Mouse (Mus musculus): ENCODE results near the gene Nsun2. TPM values are rescaled to one million over a fixed set of nuclear protein-coding genes. Genes with fewer than 3 reads are reported as not detected.
A peak's percentile ranks its signal among the peaks of the same experiment; 100 is the strongest.

The Nsun2 gene
- polyA plus RNA-seq, 1 experiment from 2014 or later: 82.8 TPM

DNA sequence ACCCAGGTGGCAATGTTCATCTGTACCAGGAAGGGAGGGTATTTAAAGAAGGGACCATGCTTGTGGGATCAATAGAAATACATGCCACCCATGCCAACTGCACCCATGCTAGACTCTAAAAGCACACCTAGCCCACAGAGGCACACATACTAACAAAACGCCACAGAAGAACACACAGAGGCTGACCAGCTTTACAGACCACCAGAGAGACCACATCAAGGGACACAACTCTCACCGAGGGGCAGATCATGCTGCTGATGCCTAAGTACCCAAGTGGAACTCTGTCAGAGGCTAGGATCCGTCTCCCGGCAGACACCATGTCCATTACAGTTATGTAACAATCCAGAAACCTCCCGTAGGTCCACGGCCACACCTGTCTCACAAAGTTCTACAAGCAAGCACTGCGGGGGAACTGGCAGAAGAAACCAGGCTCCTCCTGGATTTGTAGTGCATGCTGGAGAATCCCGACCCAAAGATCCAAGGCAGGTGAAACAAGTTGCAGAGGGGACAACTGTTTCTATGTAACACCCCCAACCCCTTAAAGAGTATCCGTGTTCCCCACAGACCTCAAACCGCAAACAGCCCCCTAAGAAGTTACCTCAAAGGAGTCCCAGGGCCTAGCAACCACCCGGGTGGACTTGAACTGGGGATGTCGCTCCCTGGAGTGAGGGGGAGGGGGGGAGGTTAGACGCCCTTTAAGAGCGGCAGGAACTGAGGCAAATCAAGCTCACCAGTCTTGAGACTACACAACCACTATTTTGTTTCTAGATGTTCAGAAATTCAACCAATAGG lies 1.2 kb upstream of the Nsun2 start:
- WGBS: 19% methylated on average over 14 of the region's 14 CpGs
- peak overlapping the region; percentile 90 for H3K4me3 ChIP-seq (replicated peaks; ENCODE audit: low read depth, low read length)
- ATAC-seq (ENCODE audit: low FRiP score, low TSS enrichment) (no peak), DNase-seq (no peak)
- H3K4me1 ChIP-seq (ENCODE audit: control insufficient read depth, insufficient read depth, low read length): peaks cover 38% of the 10 kb centered on the region
- H3K27me3 ChIP-seq (ENCODE audit: control insufficient read depth, insufficient read depth, low read length): no peaks in the 10 kb centered on the region
- no peak overlapping the region for H3K27ac ChIP-seq (replicated peaks; ENCODE audit: low read depth, low read length)
- H3K4me2 ChIP-seq (ENCODE audit: low read length): peak overlapping the region; percentile 95
- H3K36me3 ChIP-seq (ENCODE audit: control insufficient read depth, insufficient read depth, low read length): no peaks in the 10 kb centered on the region
- no peaks in the 10 kb centered on the region for H3K9me3 ChIP-seq (ENCODE audit: control insufficient read depth, low read length)
- H3K9ac ChIP-seq (replicated peaks; ENCODE audit: low read length): peak overlapping the region; percentile 88

DNA sequence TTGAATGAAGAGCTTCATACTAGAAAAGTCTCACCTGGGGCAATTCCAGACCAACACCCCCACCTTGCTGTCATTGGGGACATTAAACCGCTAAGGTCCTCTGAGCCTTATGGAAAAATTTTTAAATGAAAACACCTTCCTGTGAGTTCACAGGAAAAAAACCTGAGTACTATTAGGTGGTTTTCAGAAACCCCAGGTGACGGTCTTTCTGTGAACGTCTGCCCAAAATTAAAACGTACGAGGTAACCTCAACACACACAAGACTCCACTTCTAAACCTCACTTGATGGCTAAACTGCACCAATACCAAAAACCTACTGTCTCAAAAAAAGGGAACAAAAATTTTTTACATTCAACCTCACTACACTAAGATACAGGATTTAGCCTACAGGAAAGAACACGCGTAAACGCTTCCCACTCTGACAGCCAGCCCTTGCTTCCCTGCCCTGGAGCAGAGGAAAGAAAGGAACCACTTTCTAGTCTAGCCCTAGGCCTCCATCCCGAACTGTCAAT lies 597 bp upstream of the Nsun2 start:
- DNase-seq: no peak
- Histone ChIP-seq H3K4me2 (ENCODE audit: low read length) (peak overlapping the region; percentile 95), H3K36me3 (ENCODE audit: control insufficient read depth, insufficient read depth, low read length) (no peaks in the 10 kb centered on the region), H3K9me3 (ENCODE audit: control insufficient read depth, low read length) (no peaks in the 10 kb centered on the region), H3K27me3 (ENCODE audit: control insufficient read depth, insufficient read depth, low read length) (no peaks in the 10 kb centered on the region), H3K4me1 (ENCODE audit: control insufficient read depth, insufficient read depth, low read length) (peaks cover 38% of the 10 kb centered on the region), H3K9ac (replicated peaks; ENCODE audit: low read length) (peak overlapping the region; percentile 88), H3K27ac (replicated peaks; ENCODE audit: low read depth, low read length) (peak overlapping the region; percentile 96), H3K4me3 (replicated peaks; ENCODE audit: low read depth, low read length) (peak overlapping the region; percentile 90)
- WGBS: under 1% methylated on average over 9 of the region's 9 CpGs
- no peak for ATAC-seq (ENCODE audit: low FRiP score, low TSS enrichment)

DNA sequence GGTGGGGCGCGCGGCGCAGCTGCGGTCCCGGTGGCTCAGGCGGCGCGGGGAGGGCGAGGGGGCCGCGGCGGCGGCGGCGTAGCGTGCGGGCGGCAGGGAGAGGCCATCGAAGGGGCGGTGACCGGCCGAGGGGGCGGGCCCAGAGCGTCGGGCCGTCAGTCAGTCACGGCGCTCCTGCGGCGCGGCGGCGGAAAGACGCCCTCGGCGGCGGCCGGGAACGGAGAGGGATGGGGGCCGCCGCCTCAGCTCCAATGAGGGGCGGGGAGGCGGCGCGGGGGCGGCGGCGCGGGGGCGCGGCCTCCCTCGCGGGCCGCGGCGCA lies 748 bp downstream of the Nsun2 start, which contains the start of gene Tent4a:
Gene Tent4a, minus strand, starts transcription at position 284 of the 320 bp plus-strand sequence.
- H3K9me3 ChIP-seq (ENCODE audit: control insufficient read depth, low read length): no peaks in the 10 kb centered on the region
- peak within 1 kb of the TSS; percentile 88 for H3K9ac ChIP-seq (replicated peaks; ENCODE audit: low read length)
- H3K27ac ChIP-seq (replicated peaks; ENCODE audit: low read depth, low read length): peak within 1 kb of the TSS; percentile 96
- no peaks in the 10 kb centered on the region for H3K36me3 ChIP-seq (ENCODE audit: control insufficient read depth, insufficient read depth, low read length)
- peaks cover 42% of the 10 kb centered on the region for H3K4me1 ChIP-seq (ENCODE audit: control insufficient read depth, insufficient read depth, low read length)
- ATAC-seq (ENCODE audit: low FRiP score, low TSS enrichment) (peak; percentile 86), DNase-seq (no peak)
- H3K4me2 ChIP-seq (ENCODE audit: low read length): peak within 1 kb of the TSS; percentile 95
- 0% methylated on average over 14 of the region's 57 CpGs for WGBS
- H3K27me3 ChIP-seq (ENCODE audit: control insufficient read depth, insufficient read depth, low read length): no peaks in the 10 kb centered on the region
- peak within 1 kb of the TSS; percentile 90 for H3K4me3 ChIP-seq (replicated peaks; ENCODE audit: low read depth, low read length)

DNA sequence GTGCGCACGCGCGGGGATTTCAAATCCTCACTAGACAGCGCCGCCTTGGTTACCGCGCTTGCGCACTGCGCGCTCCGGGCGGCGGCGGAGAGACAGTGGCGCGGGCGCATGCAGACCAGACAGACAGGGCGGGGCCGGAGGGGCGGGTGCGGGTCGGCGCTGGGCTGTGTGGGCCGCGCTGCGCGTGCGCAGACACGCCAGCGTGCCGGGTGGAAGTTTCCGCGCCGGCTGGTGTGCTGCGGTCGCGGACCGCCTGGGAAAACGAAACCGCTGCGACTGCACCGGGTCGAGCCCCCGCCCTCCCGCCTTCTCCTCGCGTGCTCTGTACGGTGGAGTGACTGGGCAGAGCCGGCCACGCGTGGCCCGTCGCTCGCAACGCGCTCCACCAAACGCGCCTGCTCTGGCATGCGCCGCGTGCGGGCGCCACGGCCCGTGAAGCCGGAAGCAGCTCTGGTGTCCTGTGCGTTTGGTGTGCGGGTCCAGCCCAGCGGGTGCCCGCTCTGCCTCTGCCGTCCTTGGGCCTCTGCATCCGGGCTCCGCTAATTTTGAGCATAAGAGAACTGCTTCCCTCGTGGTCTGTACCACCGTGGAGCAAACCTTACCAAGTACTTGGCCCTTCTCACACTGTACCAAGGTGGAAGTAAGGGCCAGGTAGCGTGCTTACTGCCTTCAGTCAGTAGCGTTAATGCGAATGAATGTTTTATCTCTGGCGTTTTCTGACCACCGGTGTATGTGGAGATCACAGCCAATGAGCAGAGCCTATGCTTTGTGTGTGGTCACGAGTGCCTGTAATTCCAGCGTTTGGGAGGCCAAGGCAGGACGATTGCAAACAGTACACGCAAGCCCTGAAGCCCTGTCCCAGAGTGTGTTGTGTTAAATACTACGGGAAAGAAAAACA lies 1.4 kb downstream of the Nsun2 start:
- Histone ChIP-seq H3K36me3 (ENCODE audit: control insufficient read depth, insufficient read depth, low read length) (no peaks in the 10 kb centered on the region), H3K4me2 (ENCODE audit: low read length) (peak overlapping the region; percentile 95), H3K27me3 (ENCODE audit: control insufficient read depth, insufficient read depth, low read length) (no peaks in the 10 kb centered on the region), H3K27ac (replicated peaks; ENCODE audit: low read depth, low read length) (peak overlapping the region; percentile 96), H3K4me1 (ENCODE audit: control insufficient read depth, insufficient read depth, low read length) (peaks cover 46% of the 10 kb centered on the region), H3K9ac (replicated peaks; ENCODE audit: low read length) (peak overlapping the region; percentile 88), H3K9me3 (ENCODE audit: control insufficient read depth, low read length) (no peaks in the 10 kb centered on the region), H3K4me3 (replicated peaks; ENCODE audit: low read depth, low read length) (peak overlapping the region; percentile 90)
- peak; percentile 100 for DNase-seq
- under 1% methylated on average over 74 of the region's 86 CpGs for WGBS
- peak; percentile 94 for ATAC-seq (ENCODE audit: low FRiP score, low TSS enrichment)

DNA sequence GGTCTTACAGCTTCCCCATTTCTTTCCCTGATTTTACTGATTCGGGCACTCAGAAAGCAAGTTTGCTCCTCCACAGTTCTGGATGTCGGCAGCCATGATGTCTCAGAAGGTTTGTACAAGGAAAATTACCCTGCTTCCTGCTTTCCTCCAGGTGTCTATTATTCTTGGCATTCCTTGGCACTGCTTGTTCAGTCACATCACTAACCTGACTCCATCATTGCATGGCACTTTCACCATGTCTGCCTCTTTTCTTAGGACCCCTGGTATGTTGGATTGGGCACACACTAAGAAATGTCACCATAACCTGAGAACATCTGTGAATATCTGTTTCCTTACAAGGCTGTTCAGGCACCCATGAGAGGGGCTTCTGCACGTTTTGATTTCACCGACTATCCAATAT lies 2.5 kb downstream of the Nsun2 start:
- H3K9ac ChIP-seq (replicated peaks; ENCODE audit: low read length): peak overlapping the region; percentile 71; the same call in 1 of the 2 replicates
- peak overlapping the region; percentile 94 for H3K4me2 ChIP-seq (ENCODE audit: low read length)
- H3K9me3 ChIP-seq (ENCODE audit: control insufficient read depth, low read length): no peaks in the 10 kb centered on the region
- no peaks in the 10 kb centered on the region for H3K36me3 ChIP-seq (ENCODE audit: control insufficient read depth, insufficient read depth, low read length)
- no peaks in the 10 kb centered on the region for H3K27me3 ChIP-seq (ENCODE audit: control insufficient read depth, insufficient read depth, low read length)
- DNase-seq (no peak), ATAC-seq (ENCODE audit: low FRiP score, low TSS enrichment) (no peak)
- no peak overlapping the region for H3K4me3 ChIP-seq (replicated peaks; ENCODE audit: low read depth, low read length)
- H3K4me1 ChIP-seq (ENCODE audit: control insufficient read depth, insufficient read depth, low read length): peaks cover 45% of the 10 kb centered on the region
- no peak overlapping the region for H3K27ac ChIP-seq (replicated peaks; ENCODE audit: low read depth, low read length)
- 77% methylated on average over 4 of the region's 4 CpGs for WGBS

DNA sequence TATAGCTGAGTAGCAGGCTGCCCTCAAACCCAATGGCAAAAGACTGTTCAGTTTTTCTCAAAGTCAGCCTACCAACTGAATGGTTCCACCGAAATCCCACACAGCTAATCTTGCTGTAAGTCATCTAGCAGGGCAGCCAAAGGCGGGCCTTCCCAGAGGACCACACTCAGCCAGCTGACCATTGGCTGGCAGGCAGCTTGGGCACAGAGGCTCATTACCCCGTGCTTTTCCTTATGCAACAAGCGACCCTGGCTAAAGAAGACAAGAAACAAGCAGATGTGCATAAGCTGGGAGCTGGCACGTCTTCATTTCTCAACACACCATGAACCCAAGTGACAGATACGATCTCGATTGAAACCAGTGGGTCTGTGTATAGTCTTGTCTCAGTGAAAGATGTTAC lies 3.8 kb downstream of the Nsun2 start:
- Histone ChIP-seq H3K4me3 (replicated peaks; ENCODE audit: low read depth, low read length) (no peak overlapping the region), H3K4me2 (ENCODE audit: low read length) (no peak overlapping the region), H3K36me3 (ENCODE audit: control insufficient read depth, insufficient read depth, low read length) (no peaks in the 10 kb centered on the region), H3K9me3 (ENCODE audit: control insufficient read depth, low read length) (no peaks in the 10 kb centered on the region), H3K27ac (replicated peaks; ENCODE audit: low read depth, low read length) (no peak overlapping the region), H3K4me1 (ENCODE audit: control insufficient read depth, insufficient read depth, low read length) (peaks cover 32% of the 10 kb centered on the region; the same call in 1 of the 2 replicates), H3K27me3 (ENCODE audit: control insufficient read depth, insufficient read depth, low read length) (no peaks in the 10 kb centered on the region), H3K9ac (replicated peaks; ENCODE audit: low read length) (no peak overlapping the region)
- DNase-seq: no peak
- 56% methylated on average over 7 of the region's 7 CpGs for WGBS
- ATAC-seq (ENCODE audit: low FRiP score, low TSS enrichment): no peak

DNA sequence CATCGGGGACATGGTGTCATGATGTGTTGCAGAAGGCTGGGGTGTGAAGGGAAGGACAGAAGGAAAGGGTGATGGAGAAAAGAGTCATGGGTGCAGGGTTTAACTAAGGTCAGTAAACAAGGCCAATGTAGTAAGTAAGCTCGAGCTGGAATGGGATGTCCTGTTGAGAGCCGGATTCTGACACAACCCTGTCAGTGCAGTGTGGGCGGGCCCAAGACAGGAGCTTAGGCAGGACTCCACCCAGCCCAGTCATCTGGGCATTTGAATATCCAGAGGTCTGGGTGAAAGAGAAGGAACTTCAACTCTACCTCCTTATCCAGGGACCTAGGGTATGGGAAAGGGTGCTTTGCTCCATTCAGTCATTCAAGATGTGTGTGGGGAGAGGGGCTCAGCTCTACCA lies 4.8 kb downstream of the Nsun2 start:
- WGBS: 18% methylated on average over 4 of the region's 4 CpGs
- ATAC-seq (ENCODE audit: low FRiP score, low TSS enrichment): no peak
- DNase-seq: no peak
- H3K4me1 ChIP-seq (ENCODE audit: control insufficient read depth, insufficient read depth, low read length): peaks cover 31% of the 10 kb centered on the region; the same call in 1 of the 2 replicates
- H3K27me3 ChIP-seq (ENCODE audit: control insufficient read depth, insufficient read depth, low read length): no peaks in the 10 kb centered on the region
- H3K9ac ChIP-seq (replicated peaks; ENCODE audit: low read length): no peak overlapping the region
- H3K9me3 ChIP-seq (ENCODE audit: control insufficient read depth, low read length): no peaks in the 10 kb centered on the region
- H3K4me2 ChIP-seq (ENCODE audit: low read length): no peak overlapping the region
- H3K36me3 ChIP-seq (ENCODE audit: control insufficient read depth, insufficient read depth, low read length): no peaks in the 10 kb centered on the region
- H3K4me3 ChIP-seq (replicated peaks; ENCODE audit: low read depth, low read length): no peak overlapping the region
- no peak overlapping the region for H3K27ac ChIP-seq (replicated peaks; ENCODE audit: low read depth, low read length)

DNA sequence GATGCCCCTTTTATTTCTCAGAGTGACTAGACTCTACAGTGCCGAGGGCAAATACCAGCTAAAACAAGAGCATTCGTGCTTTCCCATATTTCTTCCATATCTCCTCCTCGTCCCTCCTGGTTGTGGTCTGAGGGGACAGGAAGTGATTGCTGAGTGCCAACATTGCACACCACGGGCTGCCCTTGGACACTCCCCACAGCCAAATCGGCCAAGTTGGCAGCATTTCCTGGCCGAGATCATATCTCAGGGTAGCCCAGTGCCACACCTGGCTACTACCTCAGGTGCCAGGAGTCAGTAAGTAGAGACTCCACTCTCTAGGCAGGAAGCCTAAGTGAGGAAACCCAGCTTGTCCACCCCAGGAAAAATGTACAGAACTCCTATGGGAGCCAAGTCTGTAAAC lies 7.7 kb downstream of the Nsun2 start:
- Histone ChIP-seq H3K27ac (replicated peaks; ENCODE audit: low read depth, low read length) (no peak overlapping the region), H3K9me3 (ENCODE audit: control insufficient read depth, low read length) (no peaks in the 10 kb centered on the region), H3K4me1 (ENCODE audit: control insufficient read depth, insufficient read depth, low read length) (peaks cover 29% of the 10 kb centered on the region; the same call in 1 of the 2 replicates), H3K4me2 (ENCODE audit: low read length) (no peak overlapping the region), H3K36me3 (ENCODE audit: control insufficient read depth, insufficient read depth, low read length) (no peaks in the 10 kb centered on the region), H3K4me3 (replicated peaks; ENCODE audit: low read depth, low read length) (no peak overlapping the region), H3K9ac (replicated peaks; ENCODE audit: low read length) (no peak overlapping the region), H3K27me3 (ENCODE audit: control insufficient read depth, insufficient read depth, low read length) (no peaks in the 10 kb centered on the region)
- ATAC-seq (ENCODE audit: low FRiP score, low TSS enrichment) (no peak), DNase-seq (no peak)
- 90% methylated on average over 6 of the region's 6 CpGs for WGBS
